Mouse (Mus musculus): ENCODE results near the gene Fgfr2.

Fgfr2 gene

GRCm38 (mm10) chr7:133089621-133090260, 33.4 kb downstream of the Fgfr2 start:
- no peak for DNase-seq (ENCODE audit: extremely low read depth, insufficient read length, low spot score)

GRCm38 (mm10) chr7:133088830-133089261, 34.3 kb downstream of the Fgfr2 start:
- DNase-seq (ENCODE audit: extremely low read depth, insufficient read length, low spot score) = peak; percentile 76

- DNase-seq (ENCODE audit: extremely low read depth, insufficient read length, low spot score) = no peak
These were observed 34.7 kb downstream of the Fgfr2 start for GRCm38 (mm10) chr7:133088411-133088810.

GRCm38 (mm10) chr7:133085408-133085807, 37.7 kb downstream of the Fgfr2 start:
- peak; percentile 62 for DNase-seq (ENCODE audit: extremely low read depth, insufficient read length, low spot score)

GRCm38 (mm10) chr7:133083936-133084614, 39.1 kb downstream of the Fgfr2 start:
- no peak for DNase-seq (ENCODE audit: extremely low read depth, insufficient read length, low spot score)

GRCm38 (mm10) chr7:133078929-133079328, 44.2 kb downstream of the Fgfr2 start:
- no peak for DNase-seq (ENCODE audit: extremely low read depth, insufficient read length, low spot score)

GRCm38 (mm10) chr7:133074462-133075133, 48.6 kb downstream of the Fgfr2 start:
- no peak for DNase-seq (ENCODE audit: extremely low read depth, insufficient read length, low spot score)

- no peak for DNase-seq (ENCODE audit: extremely low read depth, insufficient read length, low spot score)
These were observed 50.0 kb downstream of the Fgfr2 start for GRCm38 (mm10) chr7:133073147-133073651.

GRCm38 (mm10) chr7:133072535-133072934, 50.6 kb downstream of the Fgfr2 start:
- no peak for DNase-seq (ENCODE audit: extremely low read depth, insufficient read length, low spot score)

- DNase-seq (ENCODE audit: extremely low read depth, insufficient read length, low spot score) = no peak
These were observed 55.8 kb downstream of the Fgfr2 start for GRCm38 (mm10) chr7:133067321-133067841.

GRCm38 (mm10) chr7:133066776-133067175, 56.4 kb downstream of the Fgfr2 start:
- DNase-seq (ENCODE audit: extremely low read depth, insufficient read length, low spot score) = no peak

- no peak for DNase-seq (ENCODE audit: extremely low read depth, insufficient read length, low spot score)
These were observed 61.1 kb downstream of the Fgfr2 start for GRCm38 (mm10) chr7:133062055-133062454.

GRCm38 (mm10) chr7:133060170-133060569, 63.0 kb downstream of the Fgfr2 start:
- no peak for DNase-seq (ENCODE audit: extremely low read depth, insufficient read length, low spot score)

GRCm38 (mm10) chr7:133059517-133060104, 63.5 kb downstream of the Fgfr2 start:
- no peak for DNase-seq (ENCODE audit: extremely low read depth, insufficient read length, low spot score)

- no peak for DNase-seq (ENCODE audit: extremely low read depth, insufficient read length, low spot score)
These were observed 64.0 kb downstream of the Fgfr2 start for GRCm38 (mm10) chr7:133059150-133059509.

GRCm38 (mm10) chr7:133058496-133059149, 64.5 kb downstream of the Fgfr2 start:
- no peak for DNase-seq (ENCODE audit: extremely low read depth, insufficient read length, low spot score)

- DNase-seq (ENCODE audit: extremely low read depth, insufficient read length, low spot score) = no peak
These were observed 66.2 kb downstream of the Fgfr2 start for GRCm38 (mm10) chr7:133056924-133057323.

- no peak for DNase-seq (ENCODE audit: extremely low read depth, insufficient read length, low spot score)
These were observed 68.7 kb downstream of the Fgfr2 start for GRCm38 (mm10) chr7:133054486-133054885.

GRCm38 (mm10) chr7:133053757-133054156, 69.4 kb downstream of the Fgfr2 start:
- DNase-seq (ENCODE audit: extremely low read depth, insufficient read length, low spot score) = no peak

- DNase-seq (ENCODE audit: extremely low read depth, insufficient read length, low spot score) = no peak
These were observed 70.3 kb downstream of the Fgfr2 start for GRCm38 (mm10) chr7:133052819-133053218.
